Mouse (Mus musculus) spleen, postnatal 4 days (tissue): ENCODE data around the gene Tmem125.
"Not testable (repeated sequence)": the region's sequence is repeated elsewhere in the genome, so short reads cannot be mapped to it uniquely, and the experiment has no call there.

Source experiments
- DNase-seq, 2 experiments: peaks; one replicate each; pipeline ENCODE4 v3.0.0; 2022; ENCODE audit warnings: low spot score in 2 of 2

The Tmem125 gene

GRCm38 (mm10) chr4:118535610-118536009 is 8.2 kb downstream of the Tmem125 start:
- DNase-seq: no peak

DNA sequence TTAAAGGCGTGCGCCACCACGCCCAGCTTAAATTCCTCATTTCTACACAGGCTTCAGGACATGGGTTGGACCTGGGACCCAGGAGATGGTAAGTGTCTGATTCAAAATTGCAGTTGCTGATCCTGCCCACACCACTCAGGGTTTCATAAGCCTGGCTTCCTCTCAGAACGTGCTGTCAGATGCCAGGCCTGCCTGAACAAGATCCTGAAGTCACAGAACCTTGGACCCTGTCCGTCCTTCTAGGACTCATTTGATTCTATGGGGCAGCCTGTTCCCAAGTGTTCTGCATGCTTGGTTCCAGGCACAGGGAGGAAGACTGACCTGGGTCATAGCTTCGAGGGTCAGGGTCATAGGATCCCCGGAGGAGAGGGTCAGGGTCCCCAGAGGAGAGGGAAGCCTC is 10.2 kb downstream of the Tmem125 start:
- no peak for DNase-seq

DNA sequence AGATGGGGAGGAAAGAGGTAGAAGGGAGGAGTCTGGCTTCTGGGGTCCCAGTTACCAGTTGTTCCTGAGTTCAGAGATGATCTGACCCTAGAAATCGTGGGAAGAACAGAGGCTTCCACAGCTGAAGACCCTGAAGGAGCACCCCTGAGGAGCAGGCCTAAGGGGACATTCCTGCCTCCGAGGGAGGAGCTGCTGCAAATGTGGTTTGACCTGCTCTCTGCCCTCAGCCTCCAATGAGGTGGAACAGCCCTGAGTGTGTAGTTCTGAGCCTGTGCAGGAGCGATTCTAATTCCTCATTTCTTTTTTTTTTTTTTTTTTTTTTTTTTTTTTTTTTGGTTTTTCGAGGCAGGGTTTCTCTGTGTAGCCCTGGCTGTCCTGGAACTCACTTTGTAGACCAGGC is 10.7 kb downstream of the Tmem125 start:
- DNase-seq: no peak

GRCm38 (mm10) chr4:118532663-118533062 is 11.2 kb downstream of the Tmem125 start:
- DNase-seq: no peak

- DNase-seq: no peak
These were observed 16.1 kb downstream of the Tmem125 start for GRCm38 (mm10) chr4:118527720-118528119.

DNA sequence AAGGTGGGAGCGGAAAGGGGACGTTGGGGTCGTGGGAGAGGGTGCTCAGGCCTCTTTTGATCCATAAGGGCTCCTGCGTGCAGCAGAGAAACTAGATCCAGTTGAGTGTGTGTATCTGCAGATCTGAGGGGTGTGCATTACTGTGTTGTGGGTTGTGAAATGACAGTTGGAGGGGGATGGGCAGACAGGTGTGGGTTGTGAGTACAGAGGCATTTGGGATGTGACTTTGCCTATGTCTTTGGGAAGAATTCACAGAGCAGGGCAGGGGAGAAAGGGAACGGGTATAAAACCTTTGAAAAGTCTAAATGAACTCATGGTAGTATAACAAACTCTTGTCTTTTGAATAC is 16.5 kb downstream of the Tmem125 start:
- DNase-seq: no peak

DNA sequence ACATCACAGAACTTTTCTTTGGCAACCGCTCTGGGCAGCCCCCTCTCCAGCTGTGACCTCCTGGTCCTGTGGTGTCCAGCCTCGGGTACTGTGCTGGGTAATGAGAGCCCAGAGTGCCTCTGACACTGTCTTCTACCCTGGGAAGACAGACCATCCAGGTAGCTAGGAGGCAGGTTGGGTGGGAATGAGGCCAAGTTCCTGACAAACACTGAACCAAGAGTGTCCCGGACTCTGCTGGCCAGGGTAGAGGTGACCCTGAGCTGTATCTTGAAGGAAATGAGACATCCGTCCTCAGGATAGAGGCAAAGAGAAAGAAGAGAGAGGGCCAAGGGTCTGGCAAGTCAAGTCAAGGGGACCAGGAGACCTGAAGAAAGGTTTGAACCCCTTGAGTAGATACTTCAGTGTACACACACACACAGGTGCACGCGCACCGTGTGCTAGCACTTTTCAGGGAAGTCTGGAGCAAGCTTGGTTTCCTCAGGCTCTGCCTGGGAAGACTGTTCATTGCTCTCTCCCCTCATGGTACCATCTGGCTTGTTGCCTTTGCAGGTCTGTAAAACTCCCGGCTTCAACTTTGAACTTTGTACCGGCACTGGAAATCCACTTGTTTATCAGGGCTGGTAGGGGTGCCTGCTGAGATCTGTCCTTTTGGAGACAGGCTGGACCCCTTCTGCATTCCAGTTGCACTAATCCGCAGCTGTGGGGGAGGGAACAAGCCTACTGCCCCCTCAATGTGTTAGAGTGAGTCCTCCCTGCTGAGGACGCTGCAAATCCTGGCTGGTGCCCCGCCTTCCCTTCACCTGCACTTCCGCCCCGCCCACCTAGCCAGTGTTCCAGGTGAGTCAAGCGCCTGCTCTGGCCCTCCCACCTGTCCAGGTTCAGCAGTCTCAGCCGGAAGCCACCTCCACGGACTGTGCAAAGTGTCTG is 17.2 kb downstream of the Tmem125 start, which contains the start of gene 2610528J11Rik:
Gene 2610528J11Rik (plus strand): TSS at position 592 of the 927 bp plus-strand sequence.
- no peak for DNase-seq

DNA sequence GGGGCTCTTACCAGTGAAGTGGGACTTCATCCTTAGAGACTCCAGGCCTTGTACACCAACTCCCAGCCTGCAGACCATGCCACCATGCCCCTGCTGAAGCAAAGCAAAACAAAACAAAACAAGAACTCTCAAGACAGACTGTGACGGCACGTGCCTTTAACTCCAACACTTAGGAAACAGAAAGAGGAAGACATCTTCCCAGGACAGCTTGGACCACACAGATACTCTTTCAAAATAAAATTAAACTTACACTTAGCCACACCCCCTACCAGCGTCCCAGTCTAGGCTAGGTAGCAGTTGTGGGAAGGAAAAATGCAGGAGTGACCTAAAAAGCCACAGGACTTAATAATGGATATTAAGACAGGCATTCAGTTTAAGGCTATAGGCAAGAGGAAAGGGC is 18.1 kb downstream of the Tmem125 start:
- DNase-seq: no peak

DNA sequence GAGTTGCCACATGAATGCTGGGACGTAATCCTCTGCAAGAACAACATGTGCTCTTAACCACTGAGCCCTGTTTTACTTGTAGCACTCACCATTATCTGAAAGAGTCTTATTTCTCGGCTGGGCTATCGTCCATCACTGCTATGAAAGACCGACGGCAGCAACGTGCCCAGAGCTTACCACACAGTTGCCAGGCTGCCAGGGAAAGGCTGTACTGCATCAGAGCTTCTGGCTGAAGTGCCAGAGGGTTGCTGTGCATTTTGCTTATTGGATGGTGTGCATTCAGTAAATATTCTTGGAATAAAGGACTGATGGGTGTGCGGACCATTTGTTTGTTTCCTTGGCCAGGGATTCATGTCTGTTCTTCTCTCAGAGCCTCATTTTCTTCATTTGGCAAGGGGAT is 19.9 kb downstream of the Tmem125 start:
- DNase-seq: no peak

- no peak for DNase-seq
These were observed 21.6 kb downstream of the Tmem125 start for GRCm38 (mm10) chr4:118522248-118522647.

- DNase-seq: no peak
These were observed 25.6 kb downstream of the Tmem125 start for GRCm38 (mm10) chr4:118518208-118518607.

GRCm38 (mm10) chr4:118517497-118518146 is 26.2 kb downstream of the Tmem125 start:
- no peak for DNase-seq

GRCm38 (mm10) chr4:118516699-118517496 is 26.9 kb downstream of the Tmem125 start:
- no peak for DNase-seq

DNA sequence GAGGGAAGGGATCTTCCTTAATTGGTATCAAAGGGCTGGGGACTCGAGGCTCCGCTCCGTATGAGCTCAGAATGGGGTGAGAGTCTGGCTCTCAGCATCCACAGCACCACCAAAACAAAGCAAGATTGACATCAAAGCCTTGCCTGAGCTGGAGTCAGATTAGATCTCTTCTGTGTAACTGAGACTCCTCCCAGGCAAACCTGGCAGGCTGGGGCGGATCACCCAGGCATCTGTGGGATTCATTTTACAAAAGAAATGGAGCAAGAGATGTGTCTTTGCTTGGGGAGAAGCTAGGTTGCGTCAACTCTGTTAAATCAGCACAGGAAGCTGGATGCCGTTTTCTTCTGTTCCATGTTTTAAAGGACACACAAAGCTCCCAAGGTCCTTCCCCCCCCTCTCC is 34.8 kb downstream of the Tmem125 start:
- no peak for DNase-seq

DNA sequence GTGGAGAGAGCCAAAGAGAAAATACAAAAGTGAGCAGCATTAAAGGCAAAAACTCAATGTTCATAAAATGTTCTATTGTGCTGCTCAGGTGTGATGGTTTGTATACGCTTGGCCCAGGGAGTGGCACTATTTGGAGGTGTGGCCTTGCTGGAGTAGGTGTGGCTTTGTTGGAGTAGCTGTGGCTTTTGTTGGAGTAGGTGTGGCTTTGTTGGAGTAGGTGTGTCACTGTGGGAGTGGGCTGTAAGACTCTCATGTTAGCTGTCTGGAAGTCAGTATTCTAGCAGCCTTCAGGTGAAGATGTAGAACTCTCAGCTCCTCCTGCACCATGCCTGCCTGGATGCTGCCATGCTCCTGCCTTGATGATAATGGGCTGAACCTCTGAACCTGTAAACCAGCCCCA is 36.7 kb downstream of the Tmem125 start:
- not testable (repeated sequence) for DNase-seq

GRCm38 (mm10) chr4:118505551-118505950 is 38.3 kb downstream of the Tmem125 start:
- DNase-seq: no peak

- no peak for DNase-seq
These were observed 43.1 kb downstream of the Tmem125 start for GRCm38 (mm10) chr4:118500792-118501191.

- no peak for DNase-seq
These were observed 43.6 kb downstream of the Tmem125 start for GRCm38 (mm10) chr4:118500171-118500724.
